Mouse (Mus musculus): ENCODE results near the gene 4932414N04Rik. TPM values are rescaled to one million over a fixed set of nuclear protein-coding genes. Genes with fewer than 3 reads are reported as not detected.
"Not testable (repeated sequence)": the region's sequence is repeated elsewhere in the genome, so short reads cannot be mapped to it uniquely, and the experiment has no call there.

Gene 4932414N04Rik
- not detected in 2 replicates for polyA plus RNA-seq (2015; fragmentation: Nextera tagmentation; extraction: Ambion mirVana)

- ATAC-seq (ENCODE audit: low FRiP score); H3K9me3 ChIP-seq; H3K4me3 ChIP-seq; H3K27me3 ChIP-seq; H3K4me1 ChIP-seq (replicated peaks); H3K9ac ChIP-seq; H3K36me3 ChIP-seq; H3K4me2 ChIP-seq; H3K27ac ChIP-seq: not testable (repeated sequence)
- 78% methylated on average over 2 of the region's 5 CpGs for WGBS
Observed at GRCm38 (mm10) chr2:68656186-68656585, at the start of gene 4932414N04Rik. TSS of gene 4932414N04Rik (plus strand) at chr2:68656486.

GRCm38 (mm10) chr2:68732216-68732615 is 75.9 kb downstream of the 4932414N04Rik start:
- H3K9ac ChIP-seq, result no peak overlapping the region
- H3K4me1 ChIP-seq (replicated peaks), result no peaks in the 10 kb centered on the region
- no peak overlapping the region for H3K27ac ChIP-seq
- H3K4me3 ChIP-seq, result no peak overlapping the region
- no peak overlapping the region for H3K4me2 ChIP-seq
- ATAC-seq (ENCODE audit: low FRiP score), result no peak
- H3K27me3 ChIP-seq, result no peaks in the 10 kb centered on the region
- 89% methylated on average over 2 of the region's 2 CpGs for WGBS
- no peaks in the 10 kb centered on the region for H3K9me3 ChIP-seq
- H3K36me3 ChIP-seq, result no peaks in the 10 kb centered on the region

- Histone ChIP-seq H3K9ac (no peak overlapping the region), H3K9me3 (no peaks in the 10 kb centered on the region), H3K27ac (no peak overlapping the region), H3K4me1 (replicated peaks) (no peaks in the 10 kb centered on the region), H3K4me2 (no peak overlapping the region), H3K4me3 (no peak overlapping the region), H3K27me3 (no peaks in the 10 kb centered on the region), H3K36me3 (no peaks in the 10 kb centered on the region)
- 87% methylated on average over 5 of the region's 5 CpGs for WGBS
- ATAC-seq (ENCODE audit: low FRiP score), result no peak
Observed at GRCm38 (mm10) chr2:68739772-68740739, 83.8 kb downstream of the 4932414N04Rik start.

GRCm38 (mm10) chr2:68744599-68744998 is 88.3 kb downstream of the 4932414N04Rik start:
- no peak for ATAC-seq (ENCODE audit: low FRiP score)
- whole genome bisulfite sequencing, result 78% methylated on average over 4 of the region's 4 CpGs

GRCm38 (mm10) chr2:68756179-68756578 is 99.9 kb downstream of the 4932414N04Rik start:
- 85% methylated on average over 4 of the region's 4 CpGs for WGBS
- H3K4me3 ChIP-seq, result no peak overlapping the region
- no peaks in the 10 kb centered on the region for H3K36me3 ChIP-seq
- H3K9ac ChIP-seq, result no peak overlapping the region
- H3K4me2 ChIP-seq, result no peak overlapping the region
- ATAC-seq (ENCODE audit: low FRiP score), result 0 out of 2 replicates have a peak, but pooled peaks have one; percentile 13
- H3K27me3 ChIP-seq, result no peaks in the 10 kb centered on the region
- no peaks in the 10 kb centered on the region for H3K4me1 ChIP-seq (replicated peaks)
- peaks cover 6% of the 10 kb centered on the region; the same call in 1 of the 2 replicates for H3K9me3 ChIP-seq
- no peak overlapping the region for H3K27ac ChIP-seq

More at GRCm38 (mm10) chr2:68744599-68744998, 88.3 kb downstream of the 4932414N04Rik start:
- no peak overlapping the region for H3K27ac ChIP-seq
- no peaks in the 10 kb centered on the region for H3K36me3 ChIP-seq
- H3K4me3 ChIP-seq, result no peak overlapping the region
- no peaks in the 10 kb centered on the region for H3K27me3 ChIP-seq
- no peaks in the 10 kb centered on the region for H3K4me1 ChIP-seq (replicated peaks)
- H3K9ac ChIP-seq, result no peak overlapping the region
- H3K4me2 ChIP-seq, result no peak overlapping the region
- no peaks in the 10 kb centered on the region for H3K9me3 ChIP-seq

GRCm38 (mm10) chr2:68756793-68757192 is 100.5 kb downstream of the 4932414N04Rik start:
- H3K9ac ChIP-seq, result no peak overlapping the region
- peak; percentile 80 for ATAC-seq (ENCODE audit: low FRiP score)
- H3K36me3 ChIP-seq, result no peaks in the 10 kb centered on the region
- no peak overlapping the region for H3K27ac ChIP-seq
- no peak overlapping the region for H3K4me2 ChIP-seq
- H3K4me1 ChIP-seq (replicated peaks), result no peaks in the 10 kb centered on the region
- no peak overlapping the region for H3K4me3 ChIP-seq
- 27% methylated on average over 6 of the region's 6 CpGs for WGBS
- H3K9me3 ChIP-seq, result peaks cover 6% of the 10 kb centered on the region; the same call in 1 of the 2 replicates
- H3K27me3 ChIP-seq, result no peaks in the 10 kb centered on the region

GRCm38 (mm10) chr2:68765371-68765770 is 109.1 kb downstream of the 4932414N04Rik start:
- no peaks in the 10 kb centered on the region for H3K9me3 ChIP-seq
- no peaks in the 10 kb centered on the region for H3K36me3 ChIP-seq
- no peak overlapping the region for H3K27ac ChIP-seq
- H3K4me2 ChIP-seq, result no peak overlapping the region
- no peak for ATAC-seq (ENCODE audit: low FRiP score)
- no peaks in the 10 kb centered on the region for H3K27me3 ChIP-seq
- no peak overlapping the region for H3K4me3 ChIP-seq
- H3K4me1 ChIP-seq (replicated peaks), result peaks cover 9% of the 10 kb centered on the region; the same call in 1 of the 2 replicates
- WGBS, result 79% methylated on average over 1 of the region's 1 CpGs
- no peak overlapping the region for H3K9ac ChIP-seq

GRCm38 (mm10) chr2:68767186-68767890 is 111.1 kb downstream of the 4932414N04Rik start:
- Histone ChIP-seq H3K4me1 (replicated peaks) (peaks cover 9% of the 10 kb centered on the region; the same call in 1 of the 2 replicates), H3K4me2 (no peak overlapping the region), H3K27me3 (no peaks in the 10 kb centered on the region), H3K9ac (no peak overlapping the region), H3K4me3 (no peak overlapping the region), H3K27ac (no peak overlapping the region; the same call in 1 of the 2 replicates), H3K9me3 (no peaks in the 10 kb centered on the region), H3K36me3 (no peaks in the 10 kb centered on the region)
- 44% methylated on average over 6 of the region's 6 CpGs for WGBS
- ATAC-seq (ENCODE audit: low FRiP score), result 0 out of 2 replicates have a peak, but pooled peaks have one; percentile 54

GRCm38 (mm10) chr2:68782268-68783132 is 126.2 kb downstream of the 4932414N04Rik start:
- no peak for ATAC-seq (ENCODE audit: low FRiP score)
- 52% methylated on average over 16 of the region's 16 CpGs for WGBS
- Histone ChIP-seq H3K9me3 (no peaks in the 10 kb centered on the region), H3K27ac (no peak overlapping the region), H3K4me2 (peak overlapping the region; percentile 19), H3K4me3 (0 out of 2 replicates have a peak overlapping the region, but pooled peaks have one; percentile 0), H3K27me3 (no peaks in the 10 kb centered on the region), H3K4me1 (replicated peaks) (peaks cover 8% of the 10 kb centered on the region), H3K36me3 (no peaks in the 10 kb centered on the region), H3K9ac (0 out of 2 replicates have a peak overlapping the region, but pooled peaks have one; percentile 13)

GRCm38 (mm10) chr2:68783664-68784063 is 127.4 kb downstream of the 4932414N04Rik start:
- H3K27ac ChIP-seq; H3K9me3 ChIP-seq; H3K4me1 ChIP-seq (replicated peaks); H3K4me3 ChIP-seq; H3K9ac ChIP-seq; H3K4me2 ChIP-seq; ATAC-seq (ENCODE audit: low FRiP score); H3K27me3 ChIP-seq; H3K36me3 ChIP-seq: not testable (repeated sequence)
- WGBS, result 94% methylated on average over 8 of the region's 8 CpGs

GRCm38 (mm10) chr2:68784710-68785427 is 128.6 kb downstream of the 4932414N04Rik start:
- Histone ChIP-seq H3K4me2 (no peak overlapping the region), H3K4me3 (no peak overlapping the region), H3K4me1 (replicated peaks) (peaks cover 8% of the 10 kb centered on the region), H3K9me3 (no peaks in the 10 kb centered on the region), H3K27ac (no peak overlapping the region), H3K36me3 (no peaks in the 10 kb centered on the region), H3K9ac (no peak overlapping the region), H3K27me3 (no peaks in the 10 kb centered on the region)
- peak; percentile 92 for ATAC-seq (ENCODE audit: low FRiP score)
- 35% methylated on average over 5 of the region's 5 CpGs for WGBS

All from hindbrain, embryonic 13.5 days (tissue).